Mouse (Mus musculus): ENCODE data around the gene Nrg3. TPM values are rescaled to one million over a fixed set of nuclear protein-coding genes. Genes with fewer than 3 reads are reported as not detected.

The Nrg3 gene
- polyA plus RNA-seq, 1 experiment from 2014 or later, result 3.7 TPM

DNA sequence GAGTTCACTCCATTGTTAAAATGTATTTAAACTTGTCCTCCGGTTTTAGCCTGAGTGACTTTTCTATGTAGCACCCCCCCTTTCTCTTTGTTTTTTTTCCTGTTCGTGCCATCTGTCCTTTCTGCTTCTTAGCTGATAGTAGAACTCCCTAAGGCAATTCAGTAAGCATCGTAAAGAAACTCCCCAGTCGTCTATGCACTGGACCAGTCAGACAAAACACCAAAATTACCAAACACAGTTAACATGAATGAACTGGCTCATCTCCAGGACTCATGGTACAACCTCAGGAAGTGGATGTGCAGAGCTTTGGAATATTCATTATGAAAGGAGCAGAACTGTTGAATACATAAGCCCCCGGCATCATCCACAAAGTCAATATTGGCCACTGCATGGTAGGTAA is 429.5 kb downstream of the Nrg3 start:
- Histone ChIP-seq H3K4me1 (no peaks in the 10 kb centered on the region), H3K4me3 (no peak overlapping the region), H3K9ac (no peak overlapping the region), H3K27me3 (no peaks in the 10 kb centered on the region), H3K36me3 (ENCODE audit: poor library complexity, severe bottlenecking) (no peaks in the 10 kb centered on the region), H3K27ac (no peak overlapping the region), H3K9me3 (replicated peaks) (no peaks in the 10 kb centered on the region), H3K4me2 (no peak overlapping the region)
- WGBS, result 69% methylated on average over 5 of the region's 5 CpGs
- peak; percentile 36; the same call in 1 of the 2 replicates for ATAC-seq

DNA sequence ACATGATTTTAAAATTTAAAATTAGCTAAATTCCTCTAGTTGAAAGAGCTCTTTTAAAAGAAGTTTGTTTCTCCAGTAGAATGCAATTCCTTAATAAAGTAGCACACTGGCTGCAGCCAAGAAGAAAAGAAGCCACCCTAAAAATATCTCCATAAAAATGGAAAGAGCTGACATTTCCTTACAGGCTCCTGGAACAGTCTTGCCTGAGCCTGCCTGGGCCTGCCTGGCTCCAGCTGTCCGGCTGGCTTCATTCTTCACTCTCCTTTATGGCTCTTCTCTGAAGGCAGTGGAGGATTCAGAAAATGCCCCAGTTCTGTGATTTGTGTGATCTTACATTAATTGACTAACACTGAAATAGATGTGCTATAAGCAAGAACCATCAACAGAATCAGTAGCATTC is 433.8 kb downstream of the Nrg3 start:
- Histone ChIP-seq H3K9ac (no peak overlapping the region), H3K4me1 (no peaks in the 10 kb centered on the region), H3K4me3 (no peak overlapping the region), H3K27ac (no peak overlapping the region), H3K4me2 (no peak overlapping the region), H3K27me3 (no peaks in the 10 kb centered on the region), H3K36me3 (ENCODE audit: poor library complexity, severe bottlenecking) (no peaks in the 10 kb centered on the region), H3K9me3 (replicated peaks) (no peaks in the 10 kb centered on the region)
- WGBS, result 65% methylated on average over 1 of the region's 1 CpGs
- no peak for ATAC-seq

DNA sequence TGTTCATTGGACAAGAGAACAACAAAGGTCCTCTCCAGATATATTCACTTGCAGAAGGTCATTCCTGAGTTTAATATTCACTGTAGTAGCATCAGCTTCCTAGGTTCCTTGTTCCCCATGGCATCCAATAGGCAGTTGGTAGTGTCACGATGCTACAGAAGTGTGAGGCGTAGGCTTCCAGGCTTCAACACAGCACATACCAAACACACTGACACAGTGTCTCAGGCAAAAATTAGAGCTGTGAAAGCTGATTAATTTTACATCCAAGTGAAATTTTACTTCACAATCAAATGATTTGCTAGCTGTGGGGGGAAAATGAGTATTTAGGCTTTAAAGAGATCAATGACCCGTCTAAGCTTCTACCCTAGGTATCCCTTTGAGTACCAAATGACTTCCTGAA is 438.4 kb downstream of the Nrg3 start:
- WGBS, result 90% methylated on average over 3 of the region's 3 CpGs
- H3K4me2 ChIP-seq, result no peak overlapping the region
- no peaks in the 10 kb centered on the region for H3K4me1 ChIP-seq
- no peaks in the 10 kb centered on the region for H3K9me3 ChIP-seq (replicated peaks)
- no peak for ATAC-seq
- H3K36me3 ChIP-seq (ENCODE audit: poor library complexity, severe bottlenecking), result no peaks in the 10 kb centered on the region
- no peaks in the 10 kb centered on the region for H3K27me3 ChIP-seq
- no peak overlapping the region for H3K9ac ChIP-seq
- H3K4me3 ChIP-seq, result no peak overlapping the region
- no peak overlapping the region for H3K27ac ChIP-seq

GRCm38 (mm10) chr14:39023065-39023464 is 449.8 kb downstream of the Nrg3 start:
- H3K27me3 ChIP-seq, result no peaks in the 10 kb centered on the region
- no peak overlapping the region for H3K4me2 ChIP-seq
- 96% methylated on average over 2 of the region's 2 CpGs for WGBS
- H3K9me3 ChIP-seq (replicated peaks), result no peaks in the 10 kb centered on the region
- no peaks in the 10 kb centered on the region for H3K4me1 ChIP-seq
- H3K4me3 ChIP-seq, result no peak overlapping the region
- H3K27ac ChIP-seq, result no peak overlapping the region
- H3K9ac ChIP-seq, result no peak overlapping the region
- no peak for ATAC-seq
- no peaks in the 10 kb centered on the region for H3K36me3 ChIP-seq (ENCODE audit: poor library complexity, severe bottlenecking)

DNA sequence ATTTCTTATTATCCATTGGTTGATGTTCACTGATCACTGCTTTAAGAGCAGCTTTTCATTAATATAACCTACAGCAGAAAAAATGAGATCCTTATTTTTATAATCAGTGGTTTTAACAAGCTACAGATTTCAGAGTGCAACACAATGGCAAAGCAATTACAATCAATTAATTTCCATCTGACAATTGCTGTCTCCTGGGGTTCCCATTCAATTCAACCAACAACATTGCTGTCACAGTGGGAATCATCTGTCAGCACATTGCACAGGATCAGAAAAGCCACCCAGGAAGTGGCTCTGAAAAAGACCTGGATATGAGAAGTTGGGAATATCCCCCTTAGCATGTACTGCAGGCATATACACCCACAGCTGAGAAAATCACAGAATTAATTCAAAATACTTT is 458.8 kb downstream of the Nrg3 start:
- Histone ChIP-seq H3K36me3 (ENCODE audit: poor library complexity, severe bottlenecking) (no peaks in the 10 kb centered on the region), H3K9me3 (replicated peaks) (no peaks in the 10 kb centered on the region), H3K27ac (no peak overlapping the region), H3K4me2 (no peak overlapping the region), H3K27me3 (no peaks in the 10 kb centered on the region), H3K4me3 (no peak overlapping the region), H3K4me1 (no peaks in the 10 kb centered on the region), H3K9ac (no peak overlapping the region)
- ATAC-seq, result no peak

- 0 out of 2 replicates have a peak, but pooled peaks have one; percentile 24 for ATAC-seq
- Histone ChIP-seq H3K9ac (no peak overlapping the region), H3K36me3 (ENCODE audit: poor library complexity, severe bottlenecking) (no peaks in the 10 kb centered on the region), H3K4me2 (no peak overlapping the region), H3K4me3 (no peak overlapping the region), H3K9me3 (replicated peaks) (no peaks in the 10 kb centered on the region), H3K27me3 (no peaks in the 10 kb centered on the region), H3K27ac (no peak overlapping the region), H3K4me1 (no peaks in the 10 kb centered on the region)
- 56% methylated on average over 3 of the region's 3 CpGs for WGBS
These were observed 475.0 kb downstream of the Nrg3 start for GRCm38 (mm10) chr14:38997843-38998242.

DNA sequence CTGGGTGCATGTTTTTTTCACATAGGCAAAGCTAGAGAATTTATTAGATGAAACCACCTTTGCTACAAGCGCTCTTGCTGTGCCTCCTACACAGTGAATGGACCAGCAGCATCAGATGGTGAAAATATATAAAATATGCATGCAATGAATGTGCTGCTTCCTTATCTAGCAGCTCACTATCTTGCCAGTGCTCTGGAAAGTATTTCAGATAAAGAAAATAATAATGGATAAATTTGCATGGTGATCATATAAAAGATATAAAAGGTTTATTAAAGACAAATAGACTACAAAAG is 480.4 kb downstream of the Nrg3 start:
- WGBS, result 84% methylated on average over 1 of the region's 1 CpGs
- H3K27me3 ChIP-seq, result no peaks in the 10 kb centered on the region
- H3K9me3 ChIP-seq (replicated peaks), result no peaks in the 10 kb centered on the region
- H3K4me1 ChIP-seq, result peaks cover 4% of the 10 kb centered on the region; the same call in 1 of the 2 replicates
- ATAC-seq, result no peak; the same call in 1 of the 2 replicates
- H3K4me2 ChIP-seq, result no peak overlapping the region
- no peak overlapping the region for H3K9ac ChIP-seq
- H3K27ac ChIP-seq, result no peak overlapping the region
- H3K4me3 ChIP-seq, result no peak overlapping the region
- H3K36me3 ChIP-seq (ENCODE audit: poor library complexity, severe bottlenecking), result no peaks in the 10 kb centered on the region

DNA sequence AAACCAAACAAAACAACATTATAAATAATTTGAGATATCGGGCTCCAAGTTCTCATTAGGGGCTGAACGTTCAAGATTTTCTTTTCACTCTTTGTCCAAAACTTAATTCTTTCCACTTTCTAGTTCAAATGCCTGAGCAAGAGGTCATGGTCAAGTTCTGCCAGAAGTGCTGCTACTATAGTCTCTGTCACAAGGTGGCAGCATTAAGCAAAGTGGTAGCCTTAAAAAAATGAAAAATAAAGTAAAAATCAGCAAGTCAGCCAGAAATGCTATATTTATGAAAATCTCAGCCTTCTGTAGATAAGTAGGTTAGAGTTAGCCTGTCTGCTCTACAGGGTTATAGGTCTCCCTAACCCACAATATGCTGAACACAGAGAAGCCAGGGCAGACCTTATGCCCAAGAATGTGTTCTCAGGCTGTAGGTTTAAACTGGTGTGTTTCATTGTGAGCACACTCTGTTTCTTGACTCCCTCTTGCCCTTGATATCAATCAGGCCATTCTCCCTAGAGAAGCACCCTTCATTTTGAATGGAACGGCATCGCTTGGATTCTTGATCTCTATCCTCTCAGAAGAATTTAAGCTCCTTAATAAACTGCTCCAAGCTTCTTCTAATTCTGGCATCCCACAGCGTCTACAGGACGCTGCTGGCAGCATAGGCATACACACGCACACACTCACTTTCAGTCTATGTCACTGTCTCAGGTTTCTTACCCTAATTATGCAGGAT is 480.9 kb downstream of the Nrg3 start:
- 60% methylated on average over 7 of the region's 7 CpGs for WGBS
- Histone ChIP-seq H3K27me3 (no peaks in the 10 kb centered on the region), H3K27ac (no peak overlapping the region), H3K36me3 (ENCODE audit: poor library complexity, severe bottlenecking) (no peaks in the 10 kb centered on the region), H3K9ac (no peak overlapping the region), H3K4me3 (no peak overlapping the region), H3K4me2 (no peak overlapping the region), H3K9me3 (replicated peaks) (no peaks in the 10 kb centered on the region), H3K4me1 (peaks cover 4% of the 10 kb centered on the region; the same call in 1 of the 2 replicates)
- peak; percentile 74 for ATAC-seq

DNA sequence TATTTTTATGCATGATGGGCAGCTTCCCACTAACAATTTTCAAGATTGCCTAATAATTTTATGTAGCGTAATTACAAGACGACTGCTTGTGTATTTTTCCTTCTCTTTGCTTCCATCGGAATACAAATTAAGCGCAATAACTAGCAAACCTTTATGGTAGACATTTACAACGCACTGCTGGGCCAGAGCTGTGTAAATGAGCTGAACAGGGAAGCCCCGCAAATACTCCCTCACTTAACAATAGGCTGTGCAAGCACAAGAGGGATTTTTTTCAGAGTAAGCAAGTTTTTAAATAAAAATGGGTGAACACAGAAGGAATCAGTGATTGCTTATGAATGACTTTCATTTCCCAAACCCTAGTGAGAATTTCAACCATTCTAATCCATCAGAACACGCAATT is 513.5 kb downstream of the Nrg3 start:
- ATAC-seq, result no peak
- H3K9me3 ChIP-seq (replicated peaks), result no peaks in the 10 kb centered on the region
- H3K4me2 ChIP-seq, result no peak overlapping the region
- H3K4me1 ChIP-seq, result no peaks in the 10 kb centered on the region
- no peaks in the 10 kb centered on the region for H3K36me3 ChIP-seq (ENCODE audit: poor library complexity, severe bottlenecking)
- no peak overlapping the region for H3K9ac ChIP-seq
- no peaks in the 10 kb centered on the region for H3K27me3 ChIP-seq
- 62% methylated on average over 7 of the region's 7 CpGs for WGBS
- no peak overlapping the region for H3K27ac ChIP-seq
- H3K4me3 ChIP-seq, result no peak overlapping the region

GRCm38 (mm10) chr14:38937481-38937880 is 535.4 kb downstream of the Nrg3 start:
- 34% methylated on average over 1 of the region's 1 CpGs for WGBS
- H3K4me1 ChIP-seq, result peaks cover 12% of the 10 kb centered on the region
- H3K4me3 ChIP-seq, result no peak overlapping the region
- H3K4me2 ChIP-seq, result no peak overlapping the region
- no peak overlapping the region for H3K9ac ChIP-seq
- no peak overlapping the region for H3K27ac ChIP-seq
- peak; percentile 36; the same call in 1 of the 2 replicates for ATAC-seq
- no peaks in the 10 kb centered on the region for H3K27me3 ChIP-seq
- no peaks in the 10 kb centered on the region for H3K9me3 ChIP-seq (replicated peaks)
- no peaks in the 10 kb centered on the region for H3K36me3 ChIP-seq (ENCODE audit: poor library complexity, severe bottlenecking)

DNA sequence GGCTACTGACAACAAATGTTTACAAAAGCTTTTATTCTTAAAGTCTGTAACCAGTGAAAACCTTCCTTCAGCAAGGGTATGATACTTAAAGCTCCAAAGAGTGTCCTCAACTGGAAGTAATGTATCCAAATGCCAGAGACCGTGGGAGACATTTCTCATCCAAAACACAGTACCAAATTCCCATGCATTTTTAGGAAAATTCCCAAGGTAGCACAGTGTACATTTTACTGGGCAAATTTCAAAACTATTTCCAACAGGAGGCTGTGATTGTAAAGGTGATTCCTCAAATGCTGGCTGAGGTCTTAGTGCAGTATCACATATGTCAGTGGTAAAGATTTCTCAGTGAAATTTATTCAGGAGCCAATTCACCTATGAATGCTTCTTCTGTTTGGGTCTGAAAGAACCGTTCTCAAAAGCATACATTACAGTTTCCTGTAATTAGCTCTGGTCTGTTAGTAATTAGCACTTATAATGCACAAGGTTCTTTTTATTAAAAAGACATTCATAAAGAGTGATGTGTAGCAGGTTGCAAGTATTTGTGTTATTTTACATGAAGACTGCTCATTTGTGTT is 536.3 kb downstream of the Nrg3 start:
- no peaks in the 10 kb centered on the region for H3K9me3 ChIP-seq (replicated peaks)
- peak; percentile 85 for ATAC-seq
- no peak overlapping the region for H3K4me2 ChIP-seq
- WGBS, result 15% methylated on average over 2 of the region's 2 CpGs
- H3K27ac ChIP-seq, result no peak overlapping the region
- H3K36me3 ChIP-seq (ENCODE audit: poor library complexity, severe bottlenecking), result no peaks in the 10 kb centered on the region
- H3K4me3 ChIP-seq, result no peak overlapping the region
- no peaks in the 10 kb centered on the region for H3K27me3 ChIP-seq
- H3K9ac ChIP-seq, result no peak overlapping the region
- peaks cover 12% of the 10 kb centered on the region for H3K4me1 ChIP-seq

DNA sequence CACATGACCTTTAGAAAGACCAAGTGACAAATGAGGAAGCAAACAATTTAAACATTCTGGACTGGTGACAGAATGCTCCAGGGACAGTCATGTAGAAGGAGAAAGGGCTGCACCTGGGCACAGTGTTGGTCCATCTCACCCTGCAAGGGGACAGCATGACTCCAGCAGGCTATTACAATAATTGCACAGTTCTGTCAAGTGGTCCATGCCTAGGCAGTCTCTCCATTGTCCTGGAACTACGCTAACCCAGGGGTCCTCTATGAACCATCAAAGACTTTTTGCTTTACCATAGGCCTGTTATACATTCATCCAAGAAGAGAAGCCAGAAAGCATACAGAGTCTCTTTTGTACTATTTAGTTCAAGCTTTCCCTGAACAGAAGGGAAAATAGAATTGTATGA is 549.2 kb downstream of the Nrg3 start:
- no peak overlapping the region for H3K9ac ChIP-seq
- H3K4me3 ChIP-seq, result no peak overlapping the region
- WGBS, result 44% methylated on average over 1 of the region's 1 CpGs
- H3K9me3 ChIP-seq (replicated peaks), result no peaks in the 10 kb centered on the region
- peak; percentile 55; the same call in 1 of the 2 replicates for ATAC-seq
- no peak overlapping the region for H3K4me2 ChIP-seq
- H3K36me3 ChIP-seq (ENCODE audit: poor library complexity, severe bottlenecking), result no peaks in the 10 kb centered on the region
- H3K4me1 ChIP-seq, result 0 out of 2 replicates have a peak, but pooled peaks cover 2% of the 10 kb centered on the region
- no peak overlapping the region for H3K27ac ChIP-seq
- no peaks in the 10 kb centered on the region for H3K27me3 ChIP-seq

DNA sequence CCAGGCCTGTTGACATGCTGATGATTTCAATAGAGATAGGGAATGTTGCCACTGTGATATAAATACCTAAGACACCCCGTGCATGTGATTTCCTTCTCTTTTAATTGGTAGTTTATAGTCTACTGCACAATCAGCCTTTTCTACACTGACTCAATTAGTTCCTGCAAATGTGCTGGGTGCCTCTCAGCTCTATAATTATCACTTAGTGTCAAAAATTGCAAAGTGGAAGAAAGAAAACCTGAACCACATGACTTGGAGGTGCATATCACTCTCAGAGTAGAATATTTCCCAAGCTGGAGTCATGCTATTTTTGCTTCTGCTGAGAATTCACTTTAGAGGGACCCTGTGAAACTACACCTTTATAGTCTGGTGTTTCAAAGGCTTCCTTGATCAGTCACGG is 552.1 kb downstream of the Nrg3 start:
- WGBS, result 70% methylated on average over 2 of the region's 2 CpGs
- peak; percentile 32; the same call in 1 of the 2 replicates for ATAC-seq

More for the DNA sequence above, 552.1 kb downstream of the Nrg3 start:
- Histone ChIP-seq H3K9me3 (replicated peaks) (no peaks in the 10 kb centered on the region), H3K4me1 (0 out of 2 replicates have a peak, but pooled peaks cover 2% of the 10 kb centered on the region), H3K9ac (no peak overlapping the region), H3K27ac (no peak overlapping the region), H3K4me3 (no peak overlapping the region), H3K36me3 (ENCODE audit: poor library complexity, severe bottlenecking) (no peaks in the 10 kb centered on the region), H3K27me3 (no peaks in the 10 kb centered on the region), H3K4me2 (no peak overlapping the region)
